Mouse (Mus musculus) midbrain, embryonic 16.5 days (tissue): ENCODE results near the gene Uqcrfs1. TPM values are rescaled to one million over a fixed set of nuclear protein-coding genes. Genes with fewer than 3 reads are reported as not detected.

ENCODE experiments used
- ATAC-seq: fragments of 200-750 bp; cut with Nextera tagmentation; 2 replicates; pipeline ENCODE4 v1.8.0; 2017; ENCODE audit warnings: moderate TSS enrichment
- H3K27ac ChIP-seq: fragments of 300-500 bp; sonication (generic); 2 replicates; pipeline ENCODE4 v1.5.1; 2014; ENCODE audit warnings: mild to moderate bottlenecking, low read length, mixed read lengths
- H3K27me3 ChIP-seq: fragments of 300-500 bp; sonication (generic); 2 replicates; pipeline ENCODE4 v1.6.1; 2014; ENCODE audit warnings: low read depth, low read length, mixed read lengths; ENCODE audit not compliant: control insufficient read depth, insufficient read depth
- H3K36me3 ChIP-seq: fragments of 300-500 bp; sonication (generic); 2 replicates; pipeline ENCODE4 v1.6.1; 2014; ENCODE audit warnings: mild to moderate bottlenecking, low read length, moderate library complexity, mixed read lengths; ENCODE audit not compliant: control insufficient read depth, insufficient read depth
- H3K4me1 ChIP-seq: fragments of 300-500 bp; sonication (generic); 2 replicates; pipeline ENCODE4 v1.6.1; 2014; ENCODE audit warnings: mild to moderate bottlenecking, low read length, mixed read lengths; ENCODE audit not compliant: control insufficient read depth, insufficient read depth
- H3K4me2 ChIP-seq: fragments of 300-500 bp; sonication (generic); 2 replicates; pipeline ENCODE4 v1.6.1; 2014; ENCODE audit warnings: mild to moderate bottlenecking, low read length, mixed read lengths
- H3K4me3 ChIP-seq: fragments of 300-500 bp; sonication (generic); 2 replicates; pipeline ENCODE4 v1.5.1; 2014; ENCODE audit warnings: low read depth, mild to moderate bottlenecking, low read length, moderate library complexity, mixed read lengths
- H3K9ac ChIP-seq: fragments of 300-500 bp; sonication (generic); 2 replicates; pipeline ENCODE4 v1.6.1; 2014; ENCODE audit warnings: low read depth, low read length, mixed read lengths
- H3K9me3 ChIP-seq: fragments of 300-500 bp; sonication (generic); replicated peaks from 2 replicates; pipeline ENCODE4 v1.6.1; 2014; ENCODE audit warnings: mild to moderate bottlenecking, low read length, mixed read lengths; ENCODE audit not compliant: control insufficient read depth, poor library complexity, severe bottlenecking
- WGBS: fragments of 180-500 bp; shearing (Covaris S2); extraction: QIAGEN DNeasy Blood & Tissue Kit; methylation state at CpG from one replicate; pipeline ENCODE4 v1.1.7; 2014; 5-methylcytosine and 5-hydroxymethylcytosine counted together
- polyA plus RNA-seq: library from polyadenylated mRNA; unstranded; fragments of >200 nt; fragmentation: Nextera tagmentation; extraction: Ambion mirVana; gene quantifications from 2 replicates; pipeline ENCODE4 v1.2.1, GENCODE M21; 2015

Gene Uqcrfs1
- polyA plus RNA-seq: 270 and 283 TPM in 2 replicates

DNA sequence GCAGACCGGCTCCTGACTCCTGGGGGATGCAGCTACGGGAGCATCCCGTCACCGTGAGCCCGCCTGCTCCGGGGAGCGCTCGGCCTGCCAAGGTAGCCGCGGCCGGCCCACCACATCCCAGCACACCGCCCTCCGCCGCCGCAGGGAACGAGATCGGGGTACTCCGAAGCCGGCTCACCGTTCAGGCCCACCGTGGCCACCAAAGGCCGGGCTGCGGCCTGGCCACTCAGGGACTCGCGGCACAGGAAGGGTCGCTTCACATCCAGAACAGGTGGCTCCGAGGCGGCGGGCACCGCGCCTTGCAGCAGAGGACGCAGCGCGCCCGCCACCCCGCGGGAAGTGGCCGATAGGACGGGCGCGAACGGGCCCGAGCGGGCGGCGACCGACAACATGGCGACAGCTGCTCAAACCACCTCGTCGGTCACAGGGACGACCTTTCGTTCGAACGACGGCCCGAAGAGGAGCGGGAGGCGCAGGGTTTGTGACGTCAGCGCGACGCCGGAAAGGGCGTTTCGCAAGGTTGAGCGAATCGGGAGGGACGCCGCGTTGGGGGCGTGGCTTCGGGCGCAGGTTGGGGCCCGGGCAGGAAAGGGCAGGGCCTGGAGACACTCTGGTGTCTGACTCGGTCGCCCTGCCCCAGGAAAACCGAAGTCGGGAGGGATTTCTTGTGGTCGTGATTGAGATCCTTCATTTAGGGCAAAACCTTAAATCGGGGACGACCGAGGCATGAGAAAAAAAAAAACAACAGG, at the start of gene Uqcrfs1:
Gene Uqcrfs1 (minus strand): TSS at position 507 of the 749 bp plus-strand sequence.
- H3K4me1 ChIP-seq: peaks cover 23% of the 10 kb centered on the region
- peak within 1 kb of the TSS; percentile 82 for H3K4me3 ChIP-seq
- peak within 1 kb of the TSS; percentile 91 for H3K4me2 ChIP-seq
- under 1% methylated on average over 79 of the region's 82 CpGs for WGBS
- H3K9me3 ChIP-seq: no peaks in the 10 kb centered on the region
- ATAC-seq: peak; percentile 100
- 0 out of 2 replicates have a peak, but pooled peaks cover 5% of the 10 kb centered on the region for H3K36me3 ChIP-seq
- peak within 1 kb of the TSS; percentile 84 for H3K9ac ChIP-seq
- H3K27me3 ChIP-seq: no peaks in the 10 kb centered on the region
- H3K27ac ChIP-seq: peak within 1 kb of the TSS; percentile 83

DNA sequence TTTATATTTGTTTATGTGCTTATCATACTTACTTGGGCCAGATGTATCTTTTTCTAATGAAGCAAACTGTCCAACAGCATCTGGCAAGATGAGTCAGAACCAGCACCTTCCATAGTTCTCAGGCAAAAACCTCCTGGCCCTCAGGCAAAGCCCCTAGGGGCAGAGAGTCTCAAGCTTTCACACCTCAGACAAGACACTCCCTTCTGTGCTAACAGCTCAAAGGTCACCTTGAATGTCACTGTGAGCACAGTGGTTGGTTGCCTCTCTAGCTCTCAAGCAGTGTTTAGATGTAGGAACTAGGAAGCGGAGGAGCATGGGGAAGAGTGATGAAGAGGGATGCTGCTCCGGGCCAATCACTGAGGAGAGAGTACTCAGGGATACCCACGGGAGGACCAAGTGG, 40.6 kb upstream of the Uqcrfs1 start:
- no peaks in the 10 kb centered on the region for H3K27me3 ChIP-seq
- no peaks in the 10 kb centered on the region for H3K36me3 ChIP-seq
- H3K27ac ChIP-seq: no peak overlapping the region
- no peak overlapping the region for H3K9ac ChIP-seq
- 97% methylated on average over 3 of the region's 3 CpGs for WGBS
- H3K9me3 ChIP-seq: no peaks in the 10 kb centered on the region
- H3K4me3 ChIP-seq: no peak overlapping the region
- H3K4me1 ChIP-seq: no peaks in the 10 kb centered on the region
- H3K4me2 ChIP-seq: no peak overlapping the region
- no peak for ATAC-seq

DNA sequence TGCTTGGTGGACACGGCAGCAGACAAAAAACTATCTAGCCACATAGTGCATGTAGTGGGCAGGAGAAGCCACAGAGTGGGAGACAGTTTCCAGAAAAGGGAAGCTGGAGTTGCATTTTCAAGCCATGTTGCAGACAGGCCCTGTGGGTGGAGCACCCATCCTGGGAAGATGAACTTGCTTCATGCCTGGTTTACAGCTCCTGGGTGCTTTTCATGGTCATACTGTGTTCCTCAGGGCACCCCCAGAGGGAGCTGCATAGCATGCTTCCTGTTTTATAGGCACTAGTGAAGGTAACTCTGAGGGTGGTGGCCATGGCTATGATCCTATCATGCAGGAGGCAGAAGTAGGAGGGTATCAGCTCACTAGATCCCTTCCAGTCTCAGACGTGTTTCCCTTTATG, 37.4 kb upstream of the Uqcrfs1 start:
- no peak for ATAC-seq
- H3K9me3 ChIP-seq: no peaks in the 10 kb centered on the region
- H3K4me3 ChIP-seq: no peak overlapping the region
- H3K27me3 ChIP-seq: no peaks in the 10 kb centered on the region
- H3K9ac ChIP-seq: no peak overlapping the region
- 81% methylated on average over 2 of the region's 2 CpGs for WGBS
- H3K4me1 ChIP-seq: no peaks in the 10 kb centered on the region
- no peak overlapping the region for H3K27ac ChIP-seq
- no peak overlapping the region for H3K4me2 ChIP-seq
- H3K36me3 ChIP-seq: no peaks in the 10 kb centered on the region

DNA sequence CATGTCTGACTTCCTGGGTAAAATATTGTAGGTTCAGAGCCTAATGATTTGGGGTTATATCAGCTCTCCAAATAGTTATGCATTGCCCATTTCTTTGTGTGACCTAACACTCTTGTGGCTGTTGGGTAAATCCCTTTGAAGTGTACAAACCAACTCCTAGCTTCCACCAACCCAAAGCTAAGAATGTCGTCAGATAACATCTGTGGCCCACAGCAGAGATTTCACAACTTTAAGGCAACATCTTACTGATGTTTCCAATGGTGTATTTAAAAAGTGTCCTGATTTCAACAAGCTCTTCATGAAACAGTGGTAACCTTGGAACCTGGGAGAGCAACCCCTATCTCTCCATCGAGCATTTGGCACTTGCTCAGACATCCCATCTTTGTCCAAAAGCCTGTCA, 33.6 kb upstream of the Uqcrfs1 start:
- Histone ChIP-seq H3K9me3 (no peaks in the 10 kb centered on the region), H3K27ac (no peak overlapping the region), H3K4me3 (no peak overlapping the region), H3K4me2 (no peak overlapping the region), H3K4me1 (no peaks in the 10 kb centered on the region), H3K9ac (no peak overlapping the region), H3K36me3 (no peaks in the 10 kb centered on the region), H3K27me3 (no peaks in the 10 kb centered on the region)
- 94% methylated on average over 2 of the region's 2 CpGs for WGBS
- no peak for ATAC-seq

DNA sequence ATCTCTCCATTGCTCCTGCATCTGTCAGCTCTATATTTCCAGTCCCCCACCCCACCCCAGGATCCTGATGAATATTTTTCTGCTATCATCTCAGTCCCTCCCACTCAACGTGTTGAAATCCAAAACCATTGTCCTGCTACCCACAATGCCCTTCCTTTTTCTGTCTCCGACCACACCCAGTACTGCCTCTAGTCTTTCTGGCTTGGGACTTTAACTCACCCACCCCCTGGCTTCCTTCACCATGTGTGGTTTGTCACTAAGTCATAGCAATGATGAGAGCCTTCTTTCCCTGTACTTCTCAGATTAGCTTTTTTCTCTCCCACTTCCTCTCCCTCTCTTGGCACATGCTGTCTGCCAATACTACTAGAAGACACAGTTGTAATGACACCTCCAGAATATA, 31.7 kb upstream of the Uqcrfs1 start:
- Histone ChIP-seq H3K9ac (no peak overlapping the region), H3K4me1 (no peaks in the 10 kb centered on the region), H3K27ac (no peak overlapping the region), H3K36me3 (no peaks in the 10 kb centered on the region), H3K27me3 (no peaks in the 10 kb centered on the region), H3K4me3 (no peak overlapping the region), H3K4me2 (no peak overlapping the region), H3K9me3 (no peaks in the 10 kb centered on the region)
- no peak for ATAC-seq
- 69% methylated on average over 2 of the region's 2 CpGs for WGBS

DNA sequence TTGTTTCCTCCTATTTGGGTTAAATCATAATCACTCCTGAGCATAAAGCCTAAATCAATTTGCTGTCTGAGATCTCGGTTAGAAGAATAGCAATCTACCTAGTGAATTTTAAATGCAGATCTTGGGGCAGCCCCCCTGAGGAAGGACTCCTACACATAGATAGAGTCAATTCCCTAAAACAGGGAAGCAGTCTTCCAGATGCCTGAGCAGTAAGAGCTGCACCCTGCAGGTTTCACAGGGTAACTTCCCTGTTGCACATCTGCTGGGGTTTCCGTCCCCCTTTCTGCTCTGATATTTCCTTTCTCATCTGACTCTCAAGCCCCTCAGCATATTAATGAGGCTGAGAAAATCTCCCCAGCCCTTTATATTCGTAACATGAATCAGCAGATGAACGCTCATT, 27.8 kb upstream of the Uqcrfs1 start:
- Histone ChIP-seq H3K4me3 (no peak overlapping the region), H3K4me2 (no peak overlapping the region), H3K9ac (no peak overlapping the region), H3K27ac (no peak overlapping the region), H3K4me1 (no peaks in the 10 kb centered on the region), H3K27me3 (no peaks in the 10 kb centered on the region), H3K36me3 (no peaks in the 10 kb centered on the region), H3K9me3 (no peaks in the 10 kb centered on the region)
- no peak for ATAC-seq
- WGBS: 50% methylated on average over 4 of the region's 4 CpGs

DNA sequence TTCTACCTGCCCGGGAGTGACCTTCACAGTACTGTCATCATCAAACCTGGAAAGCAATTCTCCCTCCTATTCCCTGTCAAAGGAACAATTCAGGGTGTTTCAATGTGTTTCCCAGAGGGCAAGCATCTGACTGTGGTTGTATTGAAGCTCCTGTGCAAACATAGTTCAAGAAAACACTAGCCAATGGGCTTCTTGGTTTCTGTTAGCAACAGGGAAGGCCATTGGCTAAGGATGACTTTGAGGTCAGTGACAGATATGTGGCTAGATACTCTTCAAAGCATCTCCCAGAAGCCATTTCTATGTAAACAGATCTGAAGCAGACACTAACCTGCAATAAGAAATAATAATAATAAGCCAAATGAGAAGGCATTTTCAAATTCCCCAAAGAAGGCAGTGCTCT, 25.0 kb upstream of the Uqcrfs1 start:
- Histone ChIP-seq H3K27me3 (no peaks in the 10 kb centered on the region), H3K36me3 (no peaks in the 10 kb centered on the region), H3K9me3 (no peaks in the 10 kb centered on the region), H3K9ac (no peak overlapping the region), H3K4me1 (no peaks in the 10 kb centered on the region), H3K4me3 (no peak overlapping the region), H3K27ac (no peak overlapping the region), H3K4me2 (no peak overlapping the region)
- ATAC-seq: no peak
- 77% methylated on average over 1 of the region's 1 CpGs for WGBS

DNA sequence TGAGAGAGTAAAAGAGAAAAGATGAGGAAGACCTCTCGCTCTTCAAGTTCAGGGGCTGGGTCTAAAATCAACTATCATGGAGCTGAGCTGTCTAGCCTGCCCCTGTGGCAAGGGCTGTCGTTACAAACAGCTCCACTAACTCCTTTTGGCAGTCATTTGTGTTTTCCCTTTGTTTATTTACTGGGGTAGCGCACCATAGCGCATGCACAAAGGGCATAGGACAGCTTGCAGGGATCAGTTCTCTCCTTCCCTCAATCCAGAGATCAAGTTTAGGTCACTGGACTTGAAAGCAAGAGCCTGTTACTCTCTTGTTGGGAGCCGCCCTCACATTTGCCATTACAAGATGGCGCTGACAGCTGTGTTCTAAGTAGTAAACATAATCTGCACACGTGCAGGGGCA, 22.4 kb upstream of the Uqcrfs1 start:
- Histone ChIP-seq H3K27me3 (no peaks in the 10 kb centered on the region), H3K4me2 (no peak overlapping the region), H3K4me1 (no peaks in the 10 kb centered on the region), H3K4me3 (no peak overlapping the region), H3K9me3 (no peaks in the 10 kb centered on the region), H3K36me3 (no peaks in the 10 kb centered on the region), H3K9ac (no peak overlapping the region), H3K27ac (no peak overlapping the region)
- WGBS: 76% methylated on average over 6 of the region's 7 CpGs
- no peak for ATAC-seq

DNA sequence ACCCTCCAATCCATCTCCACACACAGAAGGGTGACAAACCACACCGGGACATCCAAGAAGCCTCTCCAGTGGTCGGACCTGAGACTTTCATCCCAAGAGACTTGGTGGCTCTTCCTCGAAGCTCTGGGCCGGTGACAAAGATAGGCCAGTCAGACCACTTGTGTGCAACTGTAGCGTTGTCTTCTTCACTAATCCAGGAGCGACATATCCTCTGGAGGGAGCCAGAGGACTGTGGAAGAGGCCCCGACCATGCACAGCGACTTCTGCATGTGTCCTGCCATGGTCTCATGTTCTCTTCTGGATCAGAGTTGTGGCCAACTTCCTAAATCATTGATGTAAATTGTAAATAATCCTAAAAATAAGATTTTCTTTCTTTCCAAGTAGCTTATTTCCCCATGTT, 21.6 kb upstream of the Uqcrfs1 start:
- no peak overlapping the region for H3K9ac ChIP-seq
- no peaks in the 10 kb centered on the region for H3K9me3 ChIP-seq
- no peak overlapping the region for H3K27ac ChIP-seq
- H3K4me1 ChIP-seq: no peaks in the 10 kb centered on the region
- H3K36me3 ChIP-seq: no peaks in the 10 kb centered on the region
- 62% methylated on average over 8 of the region's 8 CpGs for WGBS
- H3K27me3 ChIP-seq: no peaks in the 10 kb centered on the region
- ATAC-seq: no peak
- H3K4me2 ChIP-seq: no peak overlapping the region
- H3K4me3 ChIP-seq: no peak overlapping the region
